Mouse (Mus musculus) intestine, embryonic 16.5 days (tissue): ENCODE results near the gene Ak2. TPM values are rescaled to one million over a fixed set of nuclear protein-coding genes. Genes with fewer than 3 reads are reported as not detected.

ENCODE experiments used
- ATAC-seq: fragments of 200-750 bp; cut with Nextera tagmentation; 2 replicates; pipeline ENCODE4 v1.8.0; 2017; ENCODE audit warnings: moderate TSS enrichment, moderate library complexity
- H3K27ac ChIP-seq: fragments of 300-500 bp; sonication (generic); 2 replicates; pipeline ENCODE4 v1.5.1; 2014; ENCODE audit warnings: mild to moderate bottlenecking, low read length
- H3K27me3 ChIP-seq: fragments of 300-500 bp; sonication (generic); replicated peaks from 2 replicates; pipeline ENCODE4 v1.6.1; 2014; ENCODE audit warnings: low read length, control low read depth, mixed read lengths; ENCODE audit not compliant: control insufficient read depth, insufficient read depth
- H3K36me3 ChIP-seq: fragments of 300-500 bp; sonication (generic); 2 replicates; pipeline ENCODE4 v1.6.1; 2014; ENCODE audit warnings: low read length, control low read depth; ENCODE audit not compliant: control insufficient read depth, insufficient read depth
- H3K4me1 ChIP-seq: fragments of 300-500 bp; sonication (generic); 2 replicates; pipeline ENCODE4 v1.6.1; 2014; ENCODE audit warnings: low read length, control low read depth, mixed read lengths; ENCODE audit not compliant: control insufficient read depth, insufficient read depth
- H3K4me2 ChIP-seq: fragments of 300-500 bp; sonication (generic); 2 replicates; pipeline ENCODE4 v1.6.1; 2014; ENCODE audit warnings: low read depth, low read length, control low read depth
- H3K4me3 ChIP-seq: fragments of 300-500 bp; sonication (generic); 2 replicates; pipeline ENCODE4 v1.5.1; 2014; ENCODE audit warnings: mild to moderate bottlenecking, low read length
- H3K9ac ChIP-seq: fragments of 300-500 bp; sonication (generic); 2 replicates; pipeline ENCODE4 v1.6.1; 2014; ENCODE audit warnings: low read depth, low read length
- H3K9me3 ChIP-seq: fragments of 300-500 bp; sonication (generic); 2 replicates; pipeline ENCODE4 v1.6.1; 2016; ENCODE audit warnings: low read length, control low read depth; ENCODE audit not compliant: control insufficient read depth
- WGBS: fragments of 180-500 bp; shearing (Covaris S2); extraction: QIAGEN DNeasy Blood & Tissue Kit; methylation state at CpG from one replicate; pipeline ENCODE4 v1.1.7; 2014; 5-methylcytosine and 5-hydroxymethylcytosine counted together
- polyA plus RNA-seq: library from polyadenylated mRNA; unstranded; fragments of >200 nt; fragmentation: Nextera tagmentation; extraction: Ambion mirVana; gene quantifications from 2 replicates; pipeline ENCODE4 v1.2.1, GENCODE M21; 2015

The Ak2 gene
- polyA plus RNA-seq, 1 experiment from 2014 or later = 343 TPM

- Histone ChIP-seq H3K4me1 (peaks cover 19% of the 10 kb centered on the region), H3K4me3 (no peak overlapping the region), H3K9ac (no peak overlapping the region), H3K27ac (no peak overlapping the region), H3K9me3 (no peaks in the 10 kb centered on the region), H3K36me3 (no peaks in the 10 kb centered on the region), H3K4me2 (no peak overlapping the region), H3K27me3 (no peaks in the 10 kb centered on the region)
- 75% methylated on average over 11 of the region's 11 CpGs for WGBS
- no peak for ATAC-seq
Observed at GRCm38 (mm10) chr4:128958156-128958555, 33.6 kb upstream of the Ak2 start.

DNA sequence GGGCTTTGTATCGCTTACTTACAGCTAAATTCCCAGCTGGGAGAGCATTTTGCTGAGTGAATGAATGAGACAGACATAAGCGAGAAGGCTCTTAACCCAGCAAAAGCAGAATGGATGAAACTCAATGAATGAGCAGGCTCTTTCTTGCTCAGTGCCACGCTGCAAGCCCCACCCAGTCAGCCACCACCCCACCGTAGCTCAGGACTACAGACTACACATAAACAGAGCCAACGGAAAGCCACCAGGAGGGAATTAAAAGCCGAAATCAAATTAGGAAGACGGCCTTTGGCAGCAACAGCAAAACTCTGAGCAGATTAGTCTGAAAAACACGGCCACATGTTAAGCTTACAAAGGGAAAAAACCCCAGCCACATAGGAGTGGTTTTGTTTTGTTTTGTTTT is 32.9 kb upstream of the Ak2 start:
- Histone ChIP-seq H3K4me2 (no peak overlapping the region), H3K4me3 (no peak overlapping the region), H3K9ac (no peak overlapping the region), H3K27ac (no peak overlapping the region), H3K4me1 (peaks cover 20% of the 10 kb centered on the region), H3K36me3 (no peaks in the 10 kb centered on the region), H3K27me3 (no peaks in the 10 kb centered on the region), H3K9me3 (no peaks in the 10 kb centered on the region)
- WGBS = 75% methylated on average over 8 of the region's 8 CpGs
- no peak for ATAC-seq

DNA sequence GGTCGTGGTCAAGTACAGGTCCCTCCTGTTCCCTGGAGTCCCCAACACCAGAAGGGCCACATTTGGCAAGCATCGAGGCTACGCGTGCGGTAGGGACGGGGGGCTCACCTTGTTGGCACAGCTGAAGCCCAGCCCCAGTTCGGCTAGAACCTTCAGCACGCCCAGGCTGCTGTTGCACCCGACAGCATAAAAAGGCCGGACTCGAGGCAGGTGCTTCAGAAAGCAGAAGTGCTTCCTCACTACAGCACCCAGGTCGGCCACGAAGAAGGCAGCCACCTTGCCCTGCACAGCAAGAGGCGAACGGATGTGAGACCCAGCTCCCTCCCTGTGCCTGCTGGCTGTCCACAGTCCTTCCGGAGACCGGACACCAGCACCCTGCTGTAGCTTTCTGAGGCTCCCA is 32.1 kb upstream of the Ak2 start:
- Histone ChIP-seq H3K27me3 (no peaks in the 10 kb centered on the region), H3K36me3 (no peaks in the 10 kb centered on the region), H3K4me3 (no peak overlapping the region), H3K4me1 (peaks cover 20% of the 10 kb centered on the region), H3K9ac (no peak overlapping the region), H3K27ac (no peak overlapping the region), H3K9me3 (no peaks in the 10 kb centered on the region), H3K4me2 (no peak overlapping the region)
- 90% methylated on average over 17 of the region's 17 CpGs for WGBS
- no peak for ATAC-seq

GRCm38 (mm10) chr4:128961301-128962028 is 30.3 kb upstream of the Ak2 start:
- Histone ChIP-seq H3K4me2 (peak overlapping the region; percentile 97), H3K27me3 (no peaks in the 10 kb centered on the region), H3K9me3 (no peaks in the 10 kb centered on the region), H3K9ac (peak overlapping the region; percentile 85), H3K4me3 (peak overlapping the region; percentile 75), H3K36me3 (no peaks in the 10 kb centered on the region), H3K4me1 (peaks cover 20% of the 10 kb centered on the region), H3K27ac (no peak overlapping the region)
- ATAC-seq = no peak
- WGBS = 14% methylated on average over 16 of the region's 16 CpGs

DNA sequence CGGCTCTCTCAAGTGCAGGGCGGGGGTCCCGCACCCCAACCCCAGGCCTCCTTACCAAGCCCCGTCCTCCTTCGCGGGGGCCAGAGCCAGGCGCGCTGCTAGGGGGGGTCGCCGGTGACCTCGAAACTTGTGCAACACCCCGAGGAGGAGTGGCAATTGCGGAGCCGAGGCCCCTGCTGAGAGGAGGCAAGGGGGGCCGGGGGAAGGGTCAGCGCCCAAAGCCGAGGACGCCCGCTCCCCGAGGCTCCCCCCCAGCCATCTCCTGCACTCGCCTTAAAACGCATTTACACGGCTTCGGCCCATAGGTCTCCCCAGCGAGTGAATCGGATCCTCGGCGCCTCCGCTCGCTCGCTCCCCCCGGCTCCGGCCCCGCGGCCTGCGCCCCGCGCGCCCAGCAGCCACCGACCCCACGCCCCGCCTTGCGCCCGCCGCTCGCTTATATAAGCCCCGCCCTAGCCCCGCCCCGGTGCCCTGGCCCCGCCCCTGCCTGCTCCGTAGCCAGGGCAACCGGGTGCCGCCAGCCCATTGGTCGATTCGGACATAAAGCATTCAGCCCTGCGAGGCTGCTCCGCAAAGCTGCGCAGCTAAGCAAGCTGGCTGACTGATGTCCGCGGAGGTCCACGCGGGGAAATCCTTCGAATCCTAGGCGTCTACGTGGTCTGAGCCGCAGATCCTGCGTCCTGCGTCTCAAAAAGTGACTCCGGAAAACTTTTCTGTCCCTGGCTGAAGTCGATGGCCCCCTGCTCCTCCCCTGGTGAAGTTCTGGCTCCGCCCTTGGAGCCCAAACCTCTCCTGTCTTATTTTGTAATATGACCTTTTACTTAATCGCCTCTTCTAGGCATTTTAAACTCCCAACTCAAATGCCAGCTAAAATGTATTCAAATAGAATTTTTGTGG is 29.5 kb upstream of the Ak2 start, which contains the start of gene Azin2:
Gene Azin2 (minus strand): TSS at position 414 of the 897 bp plus-strand sequence.
- H3K27ac ChIP-seq = peak within 1 kb of the TSS; percentile 68; the same call in 1 of the 2 replicates
- peak within 1 kb of the TSS; percentile 75 for H3K4me3 ChIP-seq
- H3K4me2 ChIP-seq = peak within 1 kb of the TSS; percentile 97
- H3K4me1 ChIP-seq = peaks cover 18% of the 10 kb centered on the region
- H3K9me3 ChIP-seq = no peaks in the 10 kb centered on the region
- peak; percentile 92 for ATAC-seq
- H3K27me3 ChIP-seq = no peaks in the 10 kb centered on the region
- peak within 1 kb of the TSS; percentile 85 for H3K9ac ChIP-seq
- H3K36me3 ChIP-seq = no peaks in the 10 kb centered on the region
- under 1% methylated on average over 72 of the region's 72 CpGs for WGBS

DNA sequence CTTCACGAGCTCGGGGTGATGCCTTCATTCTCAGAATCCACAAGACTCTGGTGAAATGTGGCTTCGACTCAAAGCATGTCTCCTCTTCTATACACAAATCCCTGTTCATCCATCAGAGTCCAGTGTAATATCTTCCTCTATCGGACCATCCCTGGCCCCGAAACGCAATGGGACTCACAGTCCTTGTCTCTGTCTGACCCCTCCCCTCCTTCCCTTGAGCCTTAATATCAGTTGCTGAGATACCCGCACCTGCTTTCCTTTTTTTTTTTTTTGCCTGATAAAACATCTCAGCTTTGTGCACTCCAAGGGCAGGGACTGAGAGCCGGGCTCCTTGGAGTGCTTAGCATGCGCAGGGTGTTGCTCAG is 28.9 kb upstream of the Ak2 start:
- 5% methylated on average over 9 of the region's 9 CpGs for WGBS
- H3K4me3 ChIP-seq = peak overlapping the region; percentile 75

DNA sequence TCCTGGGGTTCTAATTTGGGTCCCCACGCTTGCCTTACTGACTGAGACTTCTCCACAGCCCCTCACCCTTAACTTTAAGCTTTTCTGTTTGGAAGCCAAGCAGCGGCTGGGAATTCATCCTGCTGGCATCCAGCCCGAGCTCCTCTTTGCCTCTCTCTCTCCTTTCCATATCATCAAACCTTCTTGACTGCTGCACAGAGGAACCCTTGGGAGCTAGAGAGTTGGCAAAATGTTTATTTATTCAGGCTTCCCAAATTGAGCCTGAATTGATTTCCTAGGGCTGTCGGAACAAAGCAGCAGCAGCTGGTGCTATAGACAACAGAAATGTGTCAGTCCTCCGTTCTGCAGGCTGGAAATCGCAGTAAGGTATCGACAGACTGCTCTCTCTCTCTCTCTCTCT is 25.0 kb upstream of the Ak2 start:
- Histone ChIP-seq H3K36me3 (no peaks in the 10 kb centered on the region), H3K27me3 (no peaks in the 10 kb centered on the region), H3K4me3 (no peak overlapping the region), H3K4me2 (no peak overlapping the region), H3K9me3 (no peaks in the 10 kb centered on the region), H3K9ac (no peak overlapping the region), H3K4me1 (0 out of 2 replicates have a peak, but pooled peaks cover 11% of the 10 kb centered on the region), H3K27ac (no peak overlapping the region)
- no peak for ATAC-seq
- WGBS = 24% methylated on average over 7 of the region's 7 CpGs

More for the DNA sequence above, 28.9 kb upstream of the Ak2 start:
- Histone ChIP-seq H3K4me1 (peaks cover 15% of the 10 kb centered on the region), H3K27me3 (no peaks in the 10 kb centered on the region), H3K9me3 (no peaks in the 10 kb centered on the region), H3K36me3 (no peaks in the 10 kb centered on the region), H3K4me2 (peak overlapping the region; percentile 97), H3K9ac (no peak overlapping the region), H3K27ac (no peak overlapping the region)
- ATAC-seq = 0 out of 2 replicates have a peak, but pooled peaks have one; percentile 8

- Histone ChIP-seq H3K9ac (no peak overlapping the region), H3K4me2 (no peak overlapping the region), H3K9me3 (no peaks in the 10 kb centered on the region), H3K27ac (no peak overlapping the region), H3K4me3 (no peak overlapping the region), H3K4me1 (0 out of 2 replicates have a peak, but pooled peaks cover 4% of the 10 kb centered on the region), H3K36me3 (no peaks in the 10 kb centered on the region), H3K27me3 (no peaks in the 10 kb centered on the region)
- 57% methylated on average over 5 of the region's 5 CpGs for WGBS
- ATAC-seq = peak; percentile 79
Observed at GRCm38 (mm10) chr4:128969081-128969480, 22.7 kb upstream of the Ak2 start.

DNA sequence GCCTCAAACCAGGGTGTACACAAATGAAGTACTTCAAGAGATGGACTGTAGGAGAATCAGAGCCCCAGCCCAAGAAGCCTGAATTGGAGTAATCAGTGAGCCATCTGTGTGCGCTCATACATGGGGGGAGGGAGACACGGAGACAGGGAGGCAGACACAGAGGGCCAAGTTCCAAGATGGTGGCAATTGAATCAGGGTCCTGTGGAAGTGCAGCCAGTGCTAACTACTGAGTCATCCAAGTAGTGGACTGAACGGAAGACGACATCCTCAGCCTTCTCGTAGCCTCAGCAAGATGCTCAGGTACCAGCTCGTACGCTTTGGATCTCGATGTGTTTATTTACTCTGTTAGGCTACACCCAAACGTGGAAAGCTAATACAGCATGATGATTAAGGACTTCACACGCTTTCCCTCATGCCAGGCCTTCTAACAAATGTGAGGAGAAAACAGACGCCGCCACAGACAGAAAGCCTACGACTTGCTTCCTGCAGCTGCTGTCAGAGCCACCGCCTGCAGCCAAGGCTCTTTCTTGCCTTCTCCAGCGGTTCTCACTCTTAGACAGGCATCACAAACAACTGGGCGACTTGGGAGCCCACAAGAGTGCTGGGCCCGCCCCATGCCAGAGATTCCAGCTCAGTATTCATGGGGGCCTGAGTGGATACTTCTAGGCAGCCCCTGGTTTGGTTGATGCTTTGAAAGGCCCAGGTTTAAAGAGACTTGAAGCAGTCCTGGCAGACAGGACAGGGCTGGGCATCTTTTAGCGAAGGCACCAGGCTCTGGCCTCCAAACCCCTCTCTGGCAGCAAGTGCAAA is 21.9 kb upstream of the Ak2 start:
- Histone ChIP-seq H3K27ac (no peak overlapping the region), H3K4me3 (no peak overlapping the region), H3K4me1 (0 out of 2 replicates have a peak, but pooled peaks cover 4% of the 10 kb centered on the region), H3K36me3 (no peaks in the 10 kb centered on the region), H3K27me3 (no peaks in the 10 kb centered on the region), H3K9me3 (no peaks in the 10 kb centered on the region), H3K9ac (no peak overlapping the region), H3K4me2 (no peak overlapping the region)
- WGBS = 67% methylated on average over 18 of the region's 18 CpGs
- no peak for ATAC-seq
